Mouse (Mus musculus) cerebellum, adult 8-10 months (tissue): ENCODE results near the gene Ifna14.
A peak's percentile ranks its signal among the peaks of the same experiment; 100 is the strongest.
"Not testable (repeated sequence)": the region's sequence is repeated elsewhere in the genome, so short reads cannot be mapped to it uniquely, and the experiment has no call there.

ENCODE experiments used
- DNase-seq: peaks from one replicate; pipeline ENCODE4 v3.0.0; 2022

Gene Ifna14

GRCm38 (mm10) chr4:88571698-88572097, at the start of gene Ifna14:
TSS of gene Ifna14 (minus strand) at chr4:88571798.
- no peak for DNase-seq

- no peak for DNase-seq
Measured at GRCm38 (mm10) chr4:88603276-88603675, 31.7 kb upstream of the Ifna14 start, which contains the start of gene Ifna12. TSS of gene Ifna12 (minus strand) at chr4:88603376.

DNA sequence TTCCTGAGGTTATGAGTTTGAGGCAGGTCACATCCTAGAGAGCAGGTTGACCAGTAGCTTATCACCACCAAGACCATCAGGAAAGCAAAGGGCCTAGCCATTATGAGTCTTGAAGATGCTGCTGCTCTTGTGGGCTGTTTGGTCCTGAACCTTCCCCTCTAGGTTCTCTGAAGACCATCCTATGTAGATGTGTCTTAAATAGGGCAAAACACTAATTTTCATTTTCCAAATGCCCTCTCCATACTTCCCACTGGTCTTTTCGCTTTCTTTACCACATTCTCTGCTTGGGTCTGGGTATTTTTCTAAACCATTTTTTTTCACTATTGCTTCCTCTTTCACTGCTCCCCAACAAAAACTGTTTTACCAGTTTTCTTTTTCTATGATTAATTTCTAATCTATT, 20.7 kb upstream of the Ifna14 start, which contains the start of gene Ifna9:
TSS of gene Ifna9 (minus strand) at position 101 of the 400 bp plus-strand sequence.
- no peak for DNase-seq

- DNase-seq, result peak; percentile 46
Measured at GRCm38 (mm10) chr4:88561791-88562190, 9.8 kb downstream of the Ifna14 start.

- DNase-seq, result not testable (repeated sequence)
Measured at GRCm38 (mm10) chr4:88558145-88558544, 13.5 kb downstream of the Ifna14 start, which contains the start of gene Ifna15. TSS of gene Ifna15 (minus strand) at chr4:88558245.

DNA sequence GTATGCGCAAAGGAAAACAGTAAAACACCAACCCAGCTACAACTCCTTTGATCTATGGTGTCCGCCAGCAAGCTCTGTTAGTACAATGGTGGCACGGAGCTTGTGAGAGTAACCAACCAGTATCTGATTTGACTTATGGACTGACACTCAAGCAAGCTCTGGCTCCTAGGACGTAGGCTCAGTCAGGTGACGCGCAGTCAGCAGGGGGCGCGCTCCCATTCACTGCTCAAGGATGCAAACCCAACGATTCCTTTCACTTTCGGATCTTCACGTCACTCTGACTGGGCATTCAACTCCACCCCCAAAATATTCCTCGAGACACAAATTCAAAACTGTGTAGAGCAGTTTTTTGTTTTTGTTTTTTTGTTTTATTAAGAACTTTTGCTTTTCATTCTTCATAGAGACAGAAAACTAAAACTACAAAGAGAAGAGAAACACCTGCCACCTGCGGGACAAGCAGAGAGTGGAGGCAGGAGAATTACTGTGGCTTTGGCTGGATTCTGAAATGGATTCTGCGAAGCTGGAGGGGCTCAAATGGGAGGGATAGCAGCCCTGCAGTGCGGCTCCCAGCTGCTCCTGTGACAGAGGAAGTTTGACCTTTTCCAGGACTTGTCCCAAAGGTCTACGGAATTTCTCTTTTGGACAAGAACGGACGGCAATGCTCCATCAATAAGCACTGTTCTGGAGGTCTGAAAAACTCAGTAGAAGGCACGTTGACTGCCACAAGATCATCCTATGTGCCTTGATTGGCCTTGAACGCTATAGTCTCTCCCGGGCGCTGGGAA, 21.2 kb downstream of the Ifna14 start:
- DNase-seq, result peak; percentile 52

DNA sequence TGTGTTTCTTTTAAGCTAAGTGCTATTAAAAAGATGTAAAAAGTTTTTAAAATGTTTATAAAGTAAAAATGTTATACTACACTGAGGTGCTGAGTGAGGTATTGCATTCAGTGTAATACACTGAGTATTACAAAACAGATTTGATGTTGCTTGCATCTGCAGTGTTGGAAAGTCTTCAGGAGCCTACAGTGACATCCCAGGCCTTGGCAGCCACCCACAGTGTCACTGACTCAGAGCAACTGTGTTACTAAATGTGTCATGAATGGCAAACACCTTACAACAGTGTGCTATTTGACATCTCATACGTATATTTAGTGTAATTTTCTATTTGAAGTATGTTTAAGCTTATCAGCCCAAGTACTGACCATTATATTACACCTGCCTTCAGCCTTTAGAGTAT, 23.6 kb downstream of the Ifna14 start:
- DNase-seq, result peak; percentile 24

GRCm38 (mm10) chr4:88543649-88544234, 27.9 kb downstream of the Ifna14 start:
- DNase-seq, result no peak

DNA sequence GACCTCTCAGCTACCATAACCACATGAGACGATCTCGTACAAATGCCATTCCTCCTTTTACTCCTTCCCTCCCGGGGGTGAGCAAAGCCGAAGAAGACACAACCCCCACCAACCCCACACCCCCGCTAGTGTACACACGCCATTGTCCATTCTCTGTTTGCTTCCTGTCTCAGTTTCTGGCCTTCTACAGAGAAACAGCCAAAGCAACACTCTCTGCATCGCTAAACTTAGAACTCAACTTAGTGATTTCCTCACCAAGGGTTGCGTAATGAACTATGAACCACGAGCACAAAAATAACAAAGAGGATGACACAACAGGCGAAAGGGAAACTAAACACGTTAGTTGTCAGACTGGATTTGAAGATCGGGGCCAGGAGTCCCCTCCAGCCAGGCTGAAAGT, 34.3 kb downstream of the Ifna14 start:
- DNase-seq, result no peak

- no peak for DNase-seq
Measured at GRCm38 (mm10) chr4:88536640-88537039, 35.0 kb downstream of the Ifna14 start.

GRCm38 (mm10) chr4:88535742-88536141, 35.9 kb downstream of the Ifna14 start:
- DNase-seq, result no peak

GRCm38 (mm10) chr4:88534903-88535302, 36.7 kb downstream of the Ifna14 start:
- DNase-seq, result no peak

- DNase-seq, result no peak
Measured at GRCm38 (mm10) chr4:88533499-88533898, 38.1 kb downstream of the Ifna14 start.

GRCm38 (mm10) chr4:88530892-88531291, 40.7 kb downstream of the Ifna14 start:
- no peak for DNase-seq

DNA sequence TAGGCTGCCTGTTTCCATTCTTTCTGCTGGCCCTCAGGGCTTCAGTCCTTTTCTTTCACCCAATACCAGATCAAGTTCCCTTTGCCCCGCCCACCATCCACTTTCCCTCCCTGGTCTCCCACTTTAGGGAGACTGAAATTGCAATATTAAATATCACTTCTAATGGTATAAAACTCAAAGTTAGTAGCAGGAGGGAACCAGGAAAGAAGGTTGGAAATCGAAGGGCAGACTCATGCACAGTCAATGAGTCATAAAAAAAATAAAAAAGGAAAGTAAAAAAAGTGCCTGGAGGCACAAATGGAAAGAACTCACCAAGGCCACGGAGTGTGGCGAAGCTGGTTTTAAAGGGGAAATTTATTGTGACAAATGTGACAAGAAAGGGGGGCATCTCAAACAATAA, 41.3 kb downstream of the Ifna14 start:
- DNase-seq, result no peak

DNA sequence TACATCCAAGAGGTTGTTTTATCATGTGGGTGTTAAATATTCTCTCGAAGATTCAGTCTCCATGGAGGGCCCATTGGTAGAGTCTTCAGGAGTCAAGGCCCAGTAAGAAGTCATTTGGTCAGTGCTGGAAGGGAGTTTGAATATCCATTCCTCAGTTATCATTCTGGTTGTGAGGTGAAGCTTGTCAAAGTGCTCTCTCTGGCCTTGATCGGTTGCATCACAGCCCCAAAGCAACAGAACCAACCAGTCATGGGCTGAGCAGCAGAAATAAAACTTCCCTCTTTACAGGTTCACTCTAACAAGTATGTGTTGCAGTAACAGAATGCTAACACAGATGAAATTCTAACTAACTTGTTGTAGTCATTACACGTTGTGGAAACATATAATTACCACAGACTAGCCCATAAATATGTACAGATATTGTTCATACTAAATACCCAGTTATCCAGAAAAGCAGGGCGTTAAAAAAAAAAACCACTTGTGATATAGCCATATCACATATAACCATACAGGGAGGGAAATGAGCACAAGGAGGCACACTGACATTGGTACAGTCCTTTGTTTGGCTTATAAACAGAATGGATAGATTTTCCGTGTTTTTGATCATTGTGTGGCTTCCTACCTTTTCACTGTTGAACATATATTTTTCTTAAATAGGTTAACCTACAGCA, 45.1 kb downstream of the Ifna14 start:
- no peak for DNase-seq

- no peak for DNase-seq
Measured at GRCm38 (mm10) chr4:88525393-88525792, 46.2 kb downstream of the Ifna14 start.

DNA sequence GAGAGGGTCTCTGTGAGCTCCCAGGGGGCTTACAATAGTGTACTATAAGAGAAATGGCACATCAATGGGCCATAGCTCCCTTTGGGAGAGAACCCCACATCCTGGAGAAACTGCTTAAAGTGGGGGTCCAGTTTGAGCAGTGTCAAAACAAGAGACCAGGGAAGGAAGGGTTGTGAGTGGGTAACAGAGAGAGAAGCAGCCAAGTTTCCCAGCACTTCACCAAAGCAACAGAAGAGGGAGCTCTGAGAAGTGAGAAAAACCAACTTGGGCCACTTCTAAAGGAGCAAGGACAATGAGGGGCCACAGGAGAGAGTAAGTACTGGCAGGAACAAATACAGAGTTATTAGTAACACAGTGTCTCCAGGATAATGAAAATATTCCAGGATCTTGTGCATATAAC, 48.4 kb downstream of the Ifna14 start:
- no peak for DNase-seq

DNA sequence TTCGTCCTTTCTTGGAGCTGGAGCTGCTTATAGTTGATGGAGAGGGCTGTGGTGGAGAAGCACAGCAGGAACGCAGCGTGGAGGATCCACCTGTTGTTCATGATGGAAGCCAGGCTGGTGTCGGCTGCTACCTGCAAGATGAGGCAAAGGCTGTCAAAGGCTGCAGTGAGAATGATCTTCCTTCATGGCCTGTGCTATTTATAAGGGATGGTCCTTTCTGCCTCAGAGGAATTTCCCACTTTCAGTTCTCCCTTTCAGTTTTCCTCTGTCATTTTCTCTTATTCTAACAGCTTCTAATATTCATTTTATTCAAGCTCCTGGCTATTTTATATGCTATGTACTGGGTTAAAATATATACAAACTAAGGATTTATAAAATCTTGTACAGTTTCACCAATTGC, 48.9 kb downstream of the Ifna14 start, which contains the start of gene Ifnb1:
TSS of gene Ifnb1 (minus strand) at position 101 of the 400 bp plus-strand sequence.
- no peak for DNase-seq
